Mouse (Mus musculus) CH12.LX (cell line): ENCODE results near the gene Pebp1. TPM values are rescaled to one million over a fixed set of nuclear protein-coding genes. Genes with fewer than 3 reads are reported as not detected.

Source experiments
- DNase-seq: peaks from one replicate; pipeline ENCODE4 v3.0.0-alpha.2; 2013; ENCODE audit errors: extremely low read depth
- H3K27ac ChIP-seq: 2 replicates; pipeline ENCODE4 v1.5.1; 2012; ENCODE audit warnings: low read depth, mild to moderate bottlenecking, control low read depth, moderate library complexity; ENCODE audit not compliant: insufficient read depth
- H3K27me3 ChIP-seq: replicated peaks from 2 replicates; pipeline ENCODE3; 2012; ENCODE audit warnings: inconsistent platforms
- H3K36me3 ChIP-seq, 2 experiments: replicated peaks in 1 of 2; 2 replicates each; pipeline versions ENCODE3 to v1.6.1; 2012; ENCODE audit warnings: inconsistent platforms in 1 of 2, low read length in 1 of 2, mild to moderate bottlenecking in 1 of 2, mixed read lengths in 1 of 2, moderate library complexity in 1 of 2; ENCODE audit not compliant: control insufficient read depth in 1 of 2, insufficient read depth in 1 of 2
- H3K4me1 ChIP-seq, 2 experiments: 2 replicates each; pipeline ENCODE4 v1.6.1; 2012; ENCODE audit warnings: inconsistent platforms in 1 of 2, moderate library complexity in 1 of 2; ENCODE audit not compliant: insufficient read depth in 2 of 2, control insufficient read depth in 1 of 2
- H3K4me2 ChIP-seq: 2 replicates; pipeline ENCODE4 v1.6.1; 2012; ENCODE audit warnings: low read depth, mild to moderate bottlenecking, control low read depth; ENCODE audit not compliant: poor library complexity, insufficient read depth, severe bottlenecking
- H3K4me3 ChIP-seq, 3 experiments: fragments of 150-350 bp in 1 of 3; sonication (generic) in 1 of 3; replicated peaks in 1 of 3; 2 replicates each; pipeline versions ENCODE3 to v1.5.1; 2011 to 2012; ENCODE audit warnings: low read depth in 2 of 3, low read length in 2 of 3, mild to moderate bottlenecking in 2 of 3, moderate library complexity in 2 of 3, control low read depth in 1 of 3, improper control_type of control experiment in 1 of 3, inconsistent platforms in 1 of 3, mixed read lengths in 1 of 3; ENCODE audit not compliant: poor library complexity in 1 of 3
- H3K79me2 ChIP-seq: replicated peaks from 2 replicates; pipeline ENCODE4 v1.6.1; 2012; ENCODE audit warnings: mild to moderate bottlenecking, moderate library complexity; ENCODE audit not compliant: control insufficient read depth, poor library complexity, insufficient read depth, severe bottlenecking; ENCODE audit errors: extremely low read depth
- H3K9ac ChIP-seq: 2 replicates; pipeline ENCODE4 v1.6.1; 2012; ENCODE audit warnings: low read depth, mild to moderate bottlenecking, control low read depth, moderate library complexity; ENCODE audit not compliant: insufficient read depth
- H3K9me3 ChIP-seq: replicated peaks from 2 replicates; pipeline ENCODE3; 2012; ENCODE audit warnings: low read length, inconsistent platforms, mixed read lengths
- CHD1 ChIP-seq: IDR thresholded peaks from 2 replicates; pipeline ENCODE4 v1.6.1; 2012; ENCODE audit warnings: low read depth, low read length, improper control_type of control experiment, inconsistent platforms
- CTCF ChIP-seq, 2 experiments: IDR thresholded peaks in 1 of 2; conservative IDR thresholded peaks in 1 of 2; 2 replicates each; pipeline ENCODE4 v1.5.1; 2011 to 2012; ENCODE audit warnings: low read depth in 2 of 2, low read length in 2 of 2, improper control_type of control experiment in 1 of 2, inconsistent platforms in 1 of 2, mild to moderate bottlenecking in 1 of 2, moderate library complexity in 1 of 2
- GABPA ChIP-seq: IDR thresholded peaks from 2 replicates; pipeline ENCODE4 v1.6.1; 2012; ENCODE audit warnings: low read depth, low read length, improper control_type of control experiment, inconsistent platforms; ENCODE audit not compliant: insufficient replicate concordance
- IRF4 ChIP-seq: IDR thresholded peaks from 2 replicates; pipeline ENCODE4 v1.6.1; 2014; ENCODE audit warnings: low read depth, mild to moderate bottlenecking, inconsistent platforms, low read length, improper control_type of control experiment
- MAFK ChIP-seq: IDR thresholded peaks from 2 replicates; pipeline ENCODE4 v1.6.1; 2011; ENCODE audit warnings: low read length, improper control_type of control experiment; ENCODE audit not compliant: insufficient replicate concordance
- MAZ ChIP-seq: IDR thresholded peaks from 2 replicates; pipeline ENCODE4 v1.6.1; 2012; ENCODE audit warnings: low read depth, mild to moderate bottlenecking, inconsistent platforms, low read length, improper control_type of control experiment, moderate library complexity
- MEF2A ChIP-seq: IDR thresholded peaks from 2 replicates; pipeline ENCODE4 v1.6.1; 2014; ENCODE audit warnings: low read depth, mild to moderate bottlenecking, inconsistent platforms, low read length, improper control_type of control experiment, borderline replicate concordance
- MYC ChIP-seq: IDR thresholded peaks from 2 replicates; pipeline ENCODE4 v1.6.1; 2011; ENCODE audit warnings: low read depth, mild to moderate bottlenecking, improper control_type of control experiment, low read length
- NELFE ChIP-seq: IDR thresholded peaks from 2 replicates; pipeline ENCODE4 v1.6.1; 2011; ENCODE audit warnings: low read depth, low read length, improper control_type of control experiment
- RCOR1 ChIP-seq: conservative IDR thresholded peaks from 2 replicates; pipeline ENCODE4 v1.6.1; 2012; ENCODE audit warnings: low read depth, mild to moderate bottlenecking, inconsistent platforms, low read length, improper control_type of control experiment
- SMC3 ChIP-seq: IDR thresholded peaks from 2 replicates; pipeline ENCODE4 v1.6.1; 2011; ENCODE audit warnings: low read depth, low read length, improper control_type of control experiment
- USF2 ChIP-seq: conservative IDR thresholded peaks from 2 replicates; pipeline ENCODE4 v1.6.1; 2011; ENCODE audit warnings: low read depth, low read length, improper control_type of control experiment
- ZC3H11A ChIP-seq: IDR thresholded peaks from 2 replicates; pipeline ENCODE4 v1.6.1; 2012; ENCODE audit warnings: low read depth, mild to moderate bottlenecking, inconsistent platforms, low read length, improper control_type of control experiment
- ZMIZ1 ChIP-seq: IDR thresholded peaks from 2 replicates; pipeline ENCODE4 v1.6.1; 2012; ENCODE audit warnings: low read depth, mild to moderate bottlenecking, inconsistent platforms, low read length, improper control_type of control experiment
- dilution Hi-C: fragments of 300-500 bp; cut with MboI; formaldehyde crosslinking; loops from 2 replicates; pipeline ENCODE4 v1.14.3; 2020; ENCODE audit warnings: low sequenced_read_pairs; ENCODE audit not compliant: extremely low pct_unique_long_range_greater_than_20kb, extremely low pct_ligation_motif_present
- in situ Hi-C: fragments of 300-500 bp; cut with MboI; formaldehyde crosslinking; loops from 3 replicates; pipeline ENCODE4 v1.14.3; 2019; ENCODE audit warnings: low sequenced_read_pairs, low pct_ligation_motif_present, low pct_unique_long_range_greater_than_20kb, mixed read lengths
- polyA plus RNA-seq: library from polyadenylated mRNA; unstranded; fragments of >175 nt; gene quantifications from 2 replicates; pipeline ENCODE4 v1.2.1, GENCODE M21; 2012; ENCODE audit warnings: low read depth; ENCODE audit not compliant: insufficient read length
- total RNA-seq, 2 experiments: library from RNA; depleted of rRNA; stranded (reverse); fragments of 300-350 nt in 1 of 2; fragments of >200 nt in 1 of 2; gene quantifications; 2 replicates each; pipeline ENCODE4 v1.2.3; 2012 to 2014

Gene Pebp1
- total and polyA plus RNA-seq, 3 experiments: 393 to 710 (median 585) TPM

DNA sequence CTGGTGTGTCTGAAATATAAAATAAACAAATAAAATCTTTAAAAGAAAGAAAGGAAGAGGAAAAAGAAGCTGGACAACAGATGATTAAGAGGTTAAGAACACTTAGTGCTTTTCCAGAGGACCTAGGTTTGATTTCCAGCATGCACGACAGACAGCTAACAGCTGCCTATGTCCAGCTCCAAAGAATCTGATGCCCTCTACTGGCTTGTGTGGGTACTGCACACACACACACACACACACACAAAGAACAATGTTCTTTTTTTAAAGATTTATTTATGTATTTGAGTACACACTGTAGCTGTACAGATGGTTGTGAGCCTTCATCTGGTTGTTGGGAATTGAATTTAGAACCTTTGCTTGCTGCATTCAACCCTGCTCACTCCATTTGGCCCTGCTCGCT lies 2.7 kb upstream of the Pebp1 start:
- Histone ChIP-seq H3K27me3 (peaks cover 4% of the 10 kb centered on the region), H3K4me2 (no peak overlapping the region), H3K9ac (no peak overlapping the region), H3K4me3 (no peak overlapping the region), H3K9me3 (peaks cover 2% of the 10 kb centered on the region), H3K79me2 (peaks cover 22% of the 10 kb centered on the region), H3K36me3 (peaks cover 7 to 9% of the 10 kb centered on the region in 2 experiments), H3K27ac (no peak overlapping the region), H3K4me1 (peaks cover 5 to 19% of the 10 kb centered on the region in 2 experiments)
- peak; percentile 15 to 38; a peak in 2 of 4 replicates for TF ChIP-seq CTCF (conservative IDR thresholded peaks at IDR 0.05 in 1 of 2, IDR thresholded peaks at IDR 0.05 in 1 of 2; ENCODE audit: low read depth in 2 of 2, low read length in 2 of 2)
- no peak for TF ChIP-seq ZC3H11A
- dilution Hi-C loops: no loop called here
- in situ Hi-C loops: no loop called here
- no peak for DNase-seq

- Histone ChIP-seq H3K4me3 (no peak overlapping the region), H3K4me2 (no peak overlapping the region), H3K4me1 (peaks cover 5 to 23% of the 10 kb centered on the region in 2 experiments), H3K9ac (no peak overlapping the region), H3K36me3 (peaks cover 10 to 13% of the 10 kb centered on the region in 2 experiments), H3K79me2 (peaks cover 22% of the 10 kb centered on the region), H3K27me3 (peaks cover 4% of the 10 kb centered on the region), H3K9me3 (peaks cover 2% of the 10 kb centered on the region), H3K27ac (no peak overlapping the region)
- in situ Hi-C loops: loop anchor here (10.0 kb wide), 1 partner anchor 175 kb away; the partner anchor contains the start of gene Suds3
- no peak for TF ChIP-seq USF2
- TF ChIP-seq MAZ: no peak
- no peak for TF ChIP-seq IRF4
- TF ChIP-seq MAFK: no peak
- no peak for TF ChIP-seq MYC
- TF ChIP-seq CHD1: no peak
- no peak for TF ChIP-seq RCOR1
- no peak for TF ChIP-seq ZMIZ1
- no peak for TF ChIP-seq CTCF (conservative IDR thresholded peaks at IDR 0.05 in 1 of 2, IDR thresholded peaks at IDR 0.05 in 1 of 2; ENCODE audit: low read depth in 2 of 2, low read length in 2 of 2)
- TF ChIP-seq GABPA: no peak
- no peak for TF ChIP-seq NELFE
- no peak for DNase-seq
- dilution Hi-C loops: no loop called here
Observed at GRCm38 (mm10) chr5:117289646-117290045, 2.2 kb upstream of the Pebp1 start.

DNA sequence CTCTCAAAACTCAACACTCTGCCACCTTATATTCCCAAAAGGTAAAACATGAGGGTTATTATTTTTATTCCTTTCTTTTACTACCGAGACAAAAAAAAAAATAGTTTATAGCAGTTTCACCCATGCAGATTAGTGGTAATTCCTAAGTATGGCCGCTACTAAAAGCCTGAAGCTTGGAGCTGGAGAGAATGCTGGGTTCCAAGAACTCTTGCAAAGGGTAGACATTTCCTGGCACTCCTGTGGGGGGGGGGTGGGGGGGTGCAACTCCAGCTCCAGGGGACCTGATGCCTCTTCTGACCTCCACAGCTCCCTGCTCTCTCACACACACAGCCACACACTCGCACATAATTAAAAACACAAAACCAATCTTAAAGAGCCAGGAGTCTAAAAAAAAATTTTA lies 1.1 kb downstream of the Pebp1 start:
- H3K79me2 ChIP-seq: peaks cover 22% of the 10 kb centered on the region
- no peak for TF ChIP-seq SMC3
- no peak for TF ChIP-seq MEF2A
- TF ChIP-seq, all 38 proteins: peak for 0
- Histone ChIP-seq H3K27me3 (peaks cover 4% of the 10 kb centered on the region), H3K4me2 (peak overlapping the region; percentile 93), H3K9me3 (peaks cover 2% of the 10 kb centered on the region), H3K4me3 (peak overlapping the region; percentile 88 to 96 (median 88)), H3K36me3 (peaks cover 34 to 39% of the 10 kb centered on the region in 2 experiments), H3K27ac (no peak overlapping the region), H3K9ac (peak overlapping the region; percentile 88), H3K4me1 (peaks cover 5 to 21% of the 10 kb centered on the region in 2 experiments)
- DNase-seq: no peak
- in situ Hi-C loops: loop anchor here (10.0 kb wide), 1 partner anchor 171 kb away; the partner anchor contains the start of gene Suds3
- dilution Hi-C loops: no loop called here
